Mouse (Mus musculus) hindbrain, embryonic 15.5 days (tissue): Measurements from ENCODE around the gene Il20rb. TPM values are rescaled to one million over a fixed set of nuclear protein-coding genes. Genes with fewer than 3 reads are reported as not detected.
A peak's percentile ranks its signal among the peaks of the same experiment; 100 is the strongest.

Experiments
- ATAC-seq: fragments of 200-750 bp; cut with Nextera tagmentation; 2 replicates; pipeline ENCODE4 v1.8.0; 2017; ENCODE audit warnings: low read depth, moderate number of reproducible peaks, moderate TSS enrichment; ENCODE audit not compliant: low FRiP score
- H3K27ac ChIP-seq: fragments of 300-500 bp; sonication (generic); replicated peaks from 2 replicates; pipeline ENCODE4 v1.5.1; 2015; ENCODE audit warnings: mild to moderate bottlenecking, inconsistent platforms
- H3K27me3 ChIP-seq: fragments of 300-500 bp; sonication (generic); 2 replicates; pipeline ENCODE4 v1.6.1; 2015; ENCODE audit warnings: control low read depth, inconsistent platforms
- H3K36me3 ChIP-seq: fragments of 300-500 bp; sonication (generic); 2 replicates; pipeline ENCODE4 v1.6.1; 2015; ENCODE audit warnings: control low read depth, inconsistent platforms
- H3K4me1 ChIP-seq: fragments of 300-500 bp; sonication (generic); replicated peaks from 2 replicates; pipeline ENCODE4 v1.6.1; 2015; ENCODE audit warnings: control low read depth, inconsistent platforms
- H3K4me2 ChIP-seq: fragments of 300-500 bp; sonication (generic); 2 replicates; pipeline ENCODE4 v1.6.1; 2015; ENCODE audit warnings: moderate library complexity, mild to moderate bottlenecking, inconsistent platforms
- H3K4me3 ChIP-seq: fragments of 300-500 bp; sonication (generic); 2 replicates; pipeline ENCODE4 v1.5.1; 2015; ENCODE audit warnings: mild to moderate bottlenecking, inconsistent platforms
- H3K9ac ChIP-seq: fragments of 300-500 bp; sonication (generic); 2 replicates; pipeline ENCODE4 v1.6.1; 2015; ENCODE audit warnings: inconsistent platforms
- H3K9me3 ChIP-seq: fragments of 300-500 bp; sonication (generic); 2 replicates; pipeline ENCODE4 v1.6.1; 2016; ENCODE audit warnings: control low read depth, inconsistent platforms
- WGBS: fragments of 180-500 bp; shearing (Covaris S2); methylation state at CpG from one replicate; pipeline ENCODE4 v1.1.7; 2015; 5-methylcytosine and 5-hydroxymethylcytosine counted together
- polyA plus RNA-seq: library from polyadenylated mRNA; unstranded; fragments of >200 nt; fragmentation: Nextera tagmentation; extraction: Ambion mirVana; gene quantifications from 2 replicates; pipeline ENCODE4 v1.2.1, GENCODE M21; 2015

The Il20rb gene
- polyA plus RNA-seq, 1 experiment from 2014 or later, result 0.84 TPM

DNA sequence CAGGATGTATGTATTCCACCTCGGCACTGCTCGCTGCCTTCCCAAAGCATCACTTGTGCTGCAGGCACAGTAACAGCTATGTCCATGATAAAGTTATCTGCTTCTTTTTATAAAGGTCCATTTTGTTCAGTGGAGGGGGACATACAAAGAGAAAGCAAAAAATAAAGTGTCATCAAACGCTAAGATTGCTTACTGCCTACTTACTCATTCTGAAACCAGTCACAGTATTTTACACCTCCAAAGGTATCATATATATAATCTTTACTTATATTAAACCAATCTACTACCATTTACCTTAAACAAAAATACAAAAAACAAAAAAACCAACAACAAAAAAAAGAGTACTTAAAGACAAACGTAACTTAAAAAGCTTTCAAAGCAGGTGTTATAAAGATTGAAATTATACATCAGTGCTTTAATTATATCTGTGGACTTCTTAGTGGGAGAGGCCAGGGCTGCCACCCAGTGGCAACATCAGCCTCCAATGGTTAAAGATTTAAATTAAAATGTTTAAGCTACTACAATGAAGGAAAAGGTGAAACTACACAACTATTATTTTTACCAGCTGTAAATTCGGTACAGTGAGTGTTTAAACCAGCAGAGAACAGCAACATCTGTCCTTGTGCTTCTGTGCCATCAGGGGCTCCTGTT lies 7.1 kb upstream of the Il20rb start:
- H3K9ac ChIP-seq, result no peak overlapping the region
- H3K4me1 ChIP-seq, result no peaks in the 10 kb centered on the region
- no peak overlapping the region for H3K4me3 ChIP-seq
- WGBS, result 92% methylated on average over 5 of the region's 5 CpGs
- H3K9me3 ChIP-seq, result no peaks in the 10 kb centered on the region
- H3K27me3 ChIP-seq, result no peaks in the 10 kb centered on the region
- H3K27ac ChIP-seq, result no peak overlapping the region
- no peak overlapping the region for H3K4me2 ChIP-seq
- no peak for ATAC-seq
- peaks cover 7% of the 10 kb centered on the region; the same call in 1 of the 2 replicates for H3K36me3 ChIP-seq

DNA sequence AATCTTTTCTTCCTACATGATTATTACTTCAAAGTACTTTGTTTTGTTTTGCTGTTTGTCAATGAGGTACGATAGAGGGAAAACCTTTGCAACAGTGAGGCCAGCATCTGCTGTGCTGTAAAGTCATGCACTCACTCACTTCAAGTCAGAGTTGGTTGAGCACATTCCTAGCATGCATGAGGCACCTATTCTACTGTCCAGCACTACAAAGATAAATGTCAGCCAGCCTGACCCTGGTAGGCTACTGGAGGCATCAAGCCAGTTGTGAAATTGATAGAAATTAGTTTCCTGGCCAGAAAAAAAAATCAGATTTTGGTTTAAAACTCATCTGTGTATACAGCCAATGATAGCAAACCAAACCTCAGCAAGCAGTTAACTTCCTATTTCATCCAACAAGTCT lies 4.8 kb upstream of the Il20rb start:
- no peak overlapping the region for H3K27ac ChIP-seq

DNA sequence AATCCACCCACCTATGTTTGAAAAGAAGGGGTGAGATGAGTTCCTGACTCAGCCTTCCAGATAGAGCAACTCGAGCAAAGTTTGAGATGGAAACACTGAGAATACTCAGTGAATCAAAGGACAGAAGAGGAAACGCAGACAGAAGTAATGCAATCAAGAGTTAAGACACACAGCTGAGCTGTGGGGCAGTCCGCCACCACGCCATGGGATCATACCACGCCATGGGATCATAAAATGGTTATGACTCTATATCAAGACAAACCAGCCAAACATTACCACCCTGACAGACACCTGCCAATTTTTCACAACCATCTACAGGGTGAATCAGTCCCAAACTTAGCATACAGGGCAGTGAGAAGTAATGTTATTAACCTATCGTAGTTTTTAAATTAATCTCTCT lies 2.4 kb upstream of the Il20rb start:
- Histone ChIP-seq H3K36me3 (no peaks in the 10 kb centered on the region), H3K27me3 (no peaks in the 10 kb centered on the region), H3K9me3 (no peaks in the 10 kb centered on the region), H3K4me1 (no peaks in the 10 kb centered on the region; the same call in 1 of the 2 replicates), H3K27ac (no peak overlapping the region), H3K9ac (no peak overlapping the region), H3K4me2 (no peak overlapping the region), H3K4me3 (no peak overlapping the region)
- ATAC-seq, result no peak
- WGBS, result 93% methylated on average over 6 of the region's 6 CpGs

More for the DNA sequence above, 4.8 kb upstream of the Il20rb start:
- Histone ChIP-seq H3K4me2 (no peak overlapping the region), H3K36me3 (no peaks in the 10 kb centered on the region), H3K4me1 (no peaks in the 10 kb centered on the region), H3K9ac (no peak overlapping the region), H3K4me3 (no peak overlapping the region), H3K27me3 (no peaks in the 10 kb centered on the region), H3K9me3 (no peaks in the 10 kb centered on the region)
- ATAC-seq, result no peak
- WGBS, result 98% methylated on average over 1 of the region's 1 CpGs

DNA sequence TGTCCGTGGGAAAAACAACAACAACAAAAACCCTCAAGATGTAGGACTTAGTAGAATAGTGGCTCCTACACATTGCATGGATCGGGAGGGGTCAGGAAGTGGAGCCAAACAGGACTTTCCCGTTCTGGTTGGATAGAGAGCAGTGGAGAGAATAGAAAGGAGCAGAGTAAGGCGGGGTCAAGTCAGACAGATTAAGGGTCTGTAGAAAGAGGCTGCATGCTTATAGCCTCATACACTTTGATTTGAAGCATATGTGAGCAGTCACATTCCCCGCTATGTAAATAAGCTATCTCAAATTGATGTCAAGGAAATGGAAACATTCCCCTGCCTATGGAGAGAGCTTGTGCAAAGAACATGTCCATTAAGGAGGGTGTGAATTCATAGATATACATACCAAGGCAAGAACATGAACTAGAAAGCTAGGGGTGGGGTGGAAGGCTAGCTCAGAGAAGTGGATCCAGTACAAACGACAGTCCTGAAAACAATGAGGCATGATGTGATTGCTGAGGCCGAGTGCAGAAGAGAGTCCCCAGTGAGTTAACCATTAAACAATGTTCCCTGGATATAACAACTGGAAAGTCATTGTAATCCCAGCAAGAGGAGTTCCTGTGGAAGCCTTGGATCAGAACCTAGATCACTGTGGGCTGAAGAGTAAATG lies 1.6 kb upstream of the Il20rb start:
- no peaks in the 10 kb centered on the region for H3K9me3 ChIP-seq
- no peaks in the 10 kb centered on the region for H3K36me3 ChIP-seq
- no peak overlapping the region for H3K27ac ChIP-seq
- H3K4me1 ChIP-seq, result no peaks in the 10 kb centered on the region; the same call in 1 of the 2 replicates
- ATAC-seq, result no peak
- H3K9ac ChIP-seq, result no peak overlapping the region
- no peak overlapping the region for H3K4me2 ChIP-seq
- no peaks in the 10 kb centered on the region for H3K27me3 ChIP-seq
- WGBS, result 72% methylated on average over 7 of the region's 7 CpGs
- no peak overlapping the region for H3K4me3 ChIP-seq

DNA sequence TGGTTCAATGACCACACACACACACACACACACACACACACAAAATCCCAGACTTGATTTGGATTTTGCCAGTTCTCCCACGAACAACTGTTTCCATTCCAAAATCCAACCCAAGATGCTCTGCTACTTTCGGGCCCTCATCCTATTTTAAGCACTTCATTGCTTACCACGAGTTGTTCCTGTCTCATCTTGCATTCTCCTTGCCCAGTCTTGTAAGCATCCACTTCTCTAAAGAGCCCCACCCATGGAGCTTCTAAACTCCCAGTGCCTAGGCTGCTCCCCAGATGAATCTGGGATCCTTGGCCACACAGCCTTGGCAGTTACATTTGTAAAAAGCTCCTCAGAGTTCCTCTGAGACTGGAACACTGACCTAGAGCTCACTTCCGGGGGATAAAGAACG lies 3.3 kb downstream of the Il20rb start:
- Histone ChIP-seq H3K27me3 (no peaks in the 10 kb centered on the region), H3K36me3 (no peaks in the 10 kb centered on the region), H3K9me3 (no peaks in the 10 kb centered on the region), H3K4me1 (no peaks in the 10 kb centered on the region; the same call in 1 of the 2 replicates), H3K9ac (no peak overlapping the region), H3K27ac (no peak overlapping the region), H3K4me2 (no peak overlapping the region), H3K4me3 (no peak overlapping the region)
- WGBS, result 92% methylated on average over 5 of the region's 5 CpGs
- no peak for ATAC-seq

DNA sequence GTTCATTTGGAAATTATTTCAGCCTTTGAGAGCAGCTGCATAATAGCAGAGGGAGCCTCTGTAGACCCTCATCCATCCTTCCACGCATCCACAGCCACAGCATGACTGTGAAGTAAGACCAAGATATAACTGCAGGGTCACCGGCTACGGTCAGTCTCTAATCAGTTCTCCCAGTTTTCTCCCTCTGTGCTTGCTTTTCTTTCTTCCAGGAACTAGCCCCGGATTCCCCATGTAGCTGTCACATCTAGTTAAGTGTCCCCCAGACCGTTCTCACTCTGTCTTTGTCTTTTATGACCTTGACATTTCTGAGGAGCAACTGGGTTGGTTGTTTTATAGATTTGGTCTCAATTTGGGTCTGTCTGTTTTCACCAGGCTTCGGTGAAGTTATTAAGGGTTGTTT lies 5.0 kb downstream of the Il20rb start:
- H3K4me1 ChIP-seq, result no peaks in the 10 kb centered on the region; the same call in 1 of the 2 replicates
- H3K27me3 ChIP-seq, result no peaks in the 10 kb centered on the region
- H3K4me3 ChIP-seq, result no peak overlapping the region
- no peak for ATAC-seq
- no peak overlapping the region for H3K27ac ChIP-seq
- H3K9me3 ChIP-seq, result 0 out of 2 replicates have a peak, but pooled peaks cover 5% of the 10 kb centered on the region
- WGBS, result 75% methylated on average over 6 of the region's 6 CpGs
- 0 out of 2 replicates have a peak, but pooled peaks cover 3% of the 10 kb centered on the region for H3K36me3 ChIP-seq
- H3K4me2 ChIP-seq, result no peak overlapping the region
- H3K9ac ChIP-seq, result no peak overlapping the region

DNA sequence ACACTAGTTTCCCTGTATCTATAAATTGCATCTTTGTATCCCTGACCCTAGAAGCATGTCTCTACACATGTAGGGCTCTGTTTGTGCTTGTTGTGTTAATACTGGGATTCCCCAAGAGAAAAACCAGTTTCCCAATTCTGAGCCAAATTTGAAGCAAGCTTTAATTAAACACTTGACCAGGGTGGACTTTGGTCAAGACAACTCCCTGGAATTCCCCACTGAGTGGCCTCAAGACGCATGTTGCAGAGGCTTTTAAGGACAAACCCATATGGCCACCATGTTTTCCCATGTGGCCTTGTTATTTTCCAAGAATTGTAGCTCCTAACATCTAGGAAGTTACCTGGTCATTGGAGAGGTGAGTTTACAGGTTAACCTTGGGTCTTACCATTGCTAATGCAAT lies 12.5 kb downstream of the Il20rb start:
- H3K4me1 ChIP-seq, result no peaks in the 10 kb centered on the region
- no peak overlapping the region for H3K27ac ChIP-seq
- H3K9me3 ChIP-seq, result 0 out of 2 replicates have a peak, but pooled peaks cover 5% of the 10 kb centered on the region
- 93% methylated on average over 1 of the region's 1 CpGs for WGBS
- 0 out of 2 replicates have a peak, but pooled peaks cover 3% of the 10 kb centered on the region for H3K36me3 ChIP-seq
- ATAC-seq, result no peak
- H3K27me3 ChIP-seq, result no peaks in the 10 kb centered on the region
- no peak overlapping the region for H3K4me3 ChIP-seq
- no peak overlapping the region for H3K9ac ChIP-seq
- no peak overlapping the region for H3K4me2 ChIP-seq

DNA sequence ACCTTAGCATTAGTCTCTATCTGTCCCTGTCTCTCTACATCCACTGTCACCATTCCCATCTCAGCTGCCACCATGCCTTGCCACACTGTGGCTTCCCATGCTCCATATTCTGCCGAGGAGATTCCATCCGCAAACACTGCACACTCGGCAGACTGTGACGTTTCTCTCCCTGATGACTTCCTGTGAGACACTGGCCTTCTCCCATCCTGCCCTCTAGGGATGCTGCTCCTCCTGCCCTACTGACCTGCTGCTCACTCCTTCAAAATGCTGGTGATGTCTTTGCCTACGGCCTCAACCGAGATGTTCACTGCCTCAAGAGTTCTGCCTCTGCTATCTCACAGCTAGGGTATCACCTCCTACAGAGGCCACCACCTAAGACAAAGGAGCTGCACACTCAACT lies 13.2 kb downstream of the Il20rb start:
- H3K9ac ChIP-seq, result no peak overlapping the region
- H3K27ac ChIP-seq, result no peak overlapping the region
- no peak overlapping the region for H3K4me3 ChIP-seq
- H3K27me3 ChIP-seq, result no peaks in the 10 kb centered on the region
- 83% methylated on average over 6 of the region's 6 CpGs for WGBS
- 0 out of 2 replicates have a peak, but pooled peaks cover 5% of the 10 kb centered on the region for H3K9me3 ChIP-seq
- H3K4me2 ChIP-seq, result no peak overlapping the region
- H3K36me3 ChIP-seq, result 0 out of 2 replicates have a peak, but pooled peaks cover 3% of the 10 kb centered on the region
- H3K4me1 ChIP-seq, result no peaks in the 10 kb centered on the region
- ATAC-seq, result no peak

DNA sequence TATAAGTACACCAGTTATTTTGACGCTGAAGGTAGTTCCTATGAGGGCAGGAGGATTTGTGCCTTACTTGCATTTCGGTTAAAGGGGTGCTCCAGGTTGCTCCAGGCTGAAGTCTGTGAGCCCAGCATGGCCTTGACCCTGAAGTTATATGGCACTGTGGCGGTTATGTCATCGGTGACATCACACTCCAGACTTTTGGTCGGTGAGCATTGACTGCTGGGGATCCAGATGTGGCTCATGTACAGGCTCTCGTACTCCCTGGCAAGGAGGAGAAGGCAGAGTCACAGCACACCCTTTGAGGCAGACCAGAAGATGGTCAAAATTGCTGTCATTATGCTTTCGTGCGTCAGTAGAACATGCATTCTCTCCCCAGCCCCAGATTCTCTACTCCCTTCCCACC lies 13.7 kb downstream of the Il20rb start:
- Histone ChIP-seq H3K9ac (no peak overlapping the region), H3K27ac (no peak overlapping the region), H3K36me3 (0 out of 2 replicates have a peak, but pooled peaks cover 3% of the 10 kb centered on the region), H3K4me2 (no peak overlapping the region), H3K9me3 (0 out of 2 replicates have a peak, but pooled peaks cover 5% of the 10 kb centered on the region), H3K4me3 (no peak overlapping the region), H3K4me1 (no peaks in the 10 kb centered on the region), H3K27me3 (no peaks in the 10 kb centered on the region)
- 96% methylated on average over 8 of the region's 8 CpGs for WGBS
- ATAC-seq, result no peak

DNA sequence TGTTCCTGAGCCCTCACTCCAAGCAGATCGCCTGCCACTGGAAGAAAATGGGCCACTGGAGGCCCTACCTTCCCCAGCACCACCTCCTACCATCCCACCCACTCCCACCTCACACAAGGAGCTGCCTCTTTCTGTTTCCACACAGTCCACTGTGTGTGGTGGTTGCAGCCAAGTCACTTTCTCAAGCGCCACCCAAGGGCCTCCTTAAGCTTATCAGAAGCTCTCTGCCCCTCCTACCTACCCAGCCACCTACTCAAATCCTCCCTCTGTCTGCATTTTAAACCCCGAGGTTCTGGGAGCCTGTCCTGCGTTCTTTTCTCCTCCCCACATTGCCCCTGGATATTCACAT lies 15.0 kb downstream of the Il20rb start:
- no peak for ATAC-seq
- H3K9me3 ChIP-seq, result no peaks in the 10 kb centered on the region
- no peak overlapping the region for H3K4me2 ChIP-seq
- WGBS, result 81% methylated on average over 4 of the region's 4 CpGs
- no peak overlapping the region for H3K9ac ChIP-seq
- no peak overlapping the region for H3K4me3 ChIP-seq
- H3K27me3 ChIP-seq, result no peaks in the 10 kb centered on the region
- H3K27ac ChIP-seq, result no peak overlapping the region
- 0 out of 2 replicates have a peak, but pooled peaks cover 3% of the 10 kb centered on the region for H3K4me1 ChIP-seq
- no peaks in the 10 kb centered on the region for H3K36me3 ChIP-seq

DNA sequence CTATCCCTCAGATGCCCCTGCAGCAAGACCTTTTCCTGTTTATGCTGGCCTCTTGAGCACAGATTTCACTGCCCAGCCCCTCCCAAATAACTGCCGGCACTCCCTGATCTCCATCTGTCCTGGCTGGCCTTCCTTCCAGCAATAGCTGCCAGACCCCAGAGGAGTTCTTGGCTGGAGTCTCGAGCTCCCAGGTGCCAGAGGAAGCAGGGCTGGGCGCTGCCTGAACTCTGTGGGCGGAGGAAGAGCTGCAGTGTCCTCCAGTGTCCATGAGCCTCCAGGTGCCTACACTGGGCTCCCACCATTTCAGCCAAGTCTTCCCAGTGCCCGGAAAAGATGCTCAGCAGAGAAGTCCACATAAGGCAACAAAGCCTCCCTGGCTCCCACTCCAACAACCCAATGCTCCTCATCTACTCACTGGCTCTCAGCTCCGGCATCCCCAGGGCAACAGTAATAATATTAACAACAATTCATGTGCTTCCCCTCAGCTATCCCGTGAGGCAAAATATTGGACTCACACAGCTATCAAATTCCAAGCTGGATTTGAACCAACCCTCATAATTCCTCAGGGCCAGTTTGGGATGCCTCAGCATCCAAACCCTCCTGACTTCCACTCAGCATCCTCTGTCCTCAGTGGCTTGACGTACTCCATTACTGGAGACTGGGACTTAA lies 15.5 kb downstream of the Il20rb start:
- 57% methylated on average over 8 of the region's 8 CpGs for whole genome bisulfite sequencing
- Histone ChIP-seq H3K4me3 (no peak overlapping the region), H3K4me2 (no peak overlapping the region), H3K9ac (no peak overlapping the region), H3K27me3 (no peaks in the 10 kb centered on the region), H3K4me1 (0 out of 2 replicates have a peak, but pooled peaks cover 3% of the 10 kb centered on the region), H3K27ac (no peak overlapping the region), H3K9me3 (no peaks in the 10 kb centered on the region), H3K36me3 (no peaks in the 10 kb centered on the region)
- ATAC-seq, result peak; percentile 45; the same call in 1 of the 2 replicates

DNA sequence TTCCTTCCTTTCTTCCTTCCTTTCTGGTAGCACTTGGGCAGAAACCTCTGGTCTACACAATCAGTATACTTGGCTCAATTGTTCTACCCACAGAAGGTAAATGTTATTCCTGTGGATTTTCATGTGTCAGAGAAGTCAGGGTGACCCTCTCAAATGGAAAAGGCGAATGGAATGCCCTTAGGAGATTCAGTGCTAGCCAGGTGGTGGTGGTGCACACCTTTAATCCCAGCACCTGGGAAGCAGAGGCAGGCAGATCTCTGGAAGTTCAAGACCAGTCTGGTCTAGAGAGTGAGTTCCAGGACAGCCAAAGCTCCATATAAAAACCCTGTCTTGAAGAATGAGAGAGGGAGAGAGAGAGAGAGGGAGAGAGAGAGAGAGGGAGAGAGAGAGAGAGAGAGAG lies 16.4 kb downstream of the Il20rb start:
- no peak for ATAC-seq
- 68% methylated on average over 1 of the region's 1 CpGs for WGBS
- H3K4me3 ChIP-seq, result no peak overlapping the region
- no peaks in the 10 kb centered on the region for H3K9me3 ChIP-seq
- H3K27ac ChIP-seq, result no peak overlapping the region
- H3K4me2 ChIP-seq, result no peak overlapping the region
- 0 out of 2 replicates have a peak, but pooled peaks cover 3% of the 10 kb centered on the region for H3K4me1 ChIP-seq
- no peak overlapping the region for H3K9ac ChIP-seq
- no peaks in the 10 kb centered on the region for H3K36me3 ChIP-seq
- H3K27me3 ChIP-seq, result no peaks in the 10 kb centered on the region
